In genomic region chr4:133885331-133885730, GRCm38 (mm10) we compare ENCODE assay signal across 11 mouse cellular contexts. TPM values are rescaled to one million over a fixed set of nuclear protein-coding genes. Genes with fewer than 3 reads are reported as not detected.
DNase-seq lines count a peak whose midpoint lies in the region; ATAC-seq lines count a peak whose summit lies in the region.
"Had no signal": no experiment of that assay in that cellular context is flagged by ENCODE, and none has a peak within 500 bp of the region (broad histone marks: within the 10 kb centered on the region; RNA-seq: fewer than 3 reads in every experiment).

No protein-coding gene starts in this region.

- H3K27ac ChIP-seq in heart, embryonic 14.5 days (replicated peaks in 1 of 2; ENCODE audit: control insufficient read depth in 1 of 2, insufficient read depth in 1 of 2, low read depth in 2 of 2, low read length in 2 of 2) = no peak overlapping the region; a peak in 1 of 4 replicates
- H3K27ac ChIP-seq in intestine, embryonic 15.5 days = peak overlapping the region; percentile 94
- H3K27ac ChIP-seq in stomach, embryonic 14.5 days (ENCODE audit: low read length) = peak overlapping the region; percentile 55; the same call in 1 of the 2 replicates
- H3K27ac ChIP-seq in forebrain, embryonic 14.5 days (ENCODE audit: low read depth, low read length) = no peak overlapping the region

- H3K4me1 ChIP-seq in heart, embryonic 14.5 days (ENCODE audit: control insufficient read depth in 2 of 2, insufficient read depth in 2 of 2, low read length in 2 of 2) = peaks cover 7 to 14% of the 10 kb centered on the region in 2 experiments; a peak in 3 of 4 replicates
- peaks cover 34% of the 10 kb centered on the region for H3K4me1 ChIP-seq in megakaryocyte, embryonic 14.5 days
- H3K4me1 ChIP-seq in intestine, embryonic 15.5 days (replicated peaks) = peaks cover 30% of the 10 kb centered on the region
- H3K4me1 ChIP-seq in stomach, embryonic 14.5 days (ENCODE audit: control insufficient read depth, insufficient read depth, low read length) = peaks cover 18% of the 10 kb centered on the region; the same call in 1 of the 2 replicates
- H3K4me1 ChIP-seq in forebrain, embryonic 14.5 days (ENCODE audit: control insufficient read depth, insufficient read depth, low read length) = no peaks in the 10 kb centered on the region

- H3K27me3 ChIP-seq in heart, embryonic 14.5 days (ENCODE audit: control insufficient read depth, insufficient read depth, low read length) = no peaks in the 10 kb centered on the region
- peaks cover 80% of the 10 kb centered on the region for H3K27me3 ChIP-seq in megakaryocyte, embryonic 14.5 days (replicated peaks)
- H3K27me3 ChIP-seq in intestine, embryonic 15.5 days (replicated peaks) = no peaks in the 10 kb centered on the region
- H3K27me3 ChIP-seq in stomach, embryonic 14.5 days (ENCODE audit: control insufficient read depth, insufficient read depth, low read length) = no peaks in the 10 kb centered on the region
- H3K27me3 ChIP-seq in forebrain, embryonic 14.5 days (replicated peaks; ENCODE audit: control insufficient read depth, insufficient read depth, low read length) = no peaks in the 10 kb centered on the region

- 0 out of 2 replicates have a peak, but pooled peaks cover 5% of the 10 kb centered on the region for H3K36me3 ChIP-seq in heart, embryonic 14.5 days (ENCODE audit: control insufficient read depth, insufficient read depth, low read length)
- H3K36me3 ChIP-seq in megakaryocyte, embryonic 14.5 days (replicated peaks; ENCODE audit: low read length) = no peaks in the 10 kb centered on the region
- peaks cover 6% of the 10 kb centered on the region; the same call in 1 of the 2 replicates for H3K36me3 ChIP-seq in intestine, embryonic 15.5 days
- peaks cover 5% of the 10 kb centered on the region for H3K36me3 ChIP-seq in stomach, embryonic 14.5 days (ENCODE audit: control insufficient read depth, insufficient read depth, low read length)
- no peaks in the 10 kb centered on the region for H3K36me3 ChIP-seq in forebrain, embryonic 14.5 days (ENCODE audit: control insufficient read depth, insufficient read depth, low read length)

- DNase-seq in heart, postnatal 25 days (ENCODE audit: low spot score) = no peak
- no peak for DNase-seq in urinary bladder, postnatal 36 days (ENCODE audit: low spot score in 2 of 2)
- no peak for DNase-seq in forebrain, embryonic 14.5 days (ENCODE audit: low spot score)
- DNase-seq: kidney, adult 8-10 months; thymus, postnatal 25 days had no signal

- H3K4me3 ChIP-seq in heart, embryonic 14.5 days (ENCODE audit: control insufficient read depth in 1 of 2, insufficient read depth in 1 of 2, low read depth in 1 of 2, low read length in 2 of 2) = no peak overlapping the region
- peak overlapping the region; percentile 25 for H3K4me3 ChIP-seq in megakaryocyte, embryonic 14.5 days (replicated peaks)
- peak overlapping the region; percentile 98 for H3K4me3 ChIP-seq in intestine, embryonic 15.5 days (replicated peaks)
- H3K4me3 ChIP-seq in stomach, embryonic 14.5 days (ENCODE audit: low read depth, low read length) = peak overlapping the region; percentile 82; the same call in 1 of the 2 replicates
- no peak overlapping the region for H3K4me3 ChIP-seq in forebrain, embryonic 14.5 days (ENCODE audit: low read depth, low read length)

- intact Hi-C loops in heart, postnatal 25 days (cut with DNase I) = no loop called here

- no peak overlapping the region for H3K9ac ChIP-seq in heart, embryonic 14.5 days (ENCODE audit: low read length)
- peak overlapping the region; percentile 90 for H3K9ac ChIP-seq in intestine, embryonic 15.5 days
- no peak overlapping the region for H3K9ac ChIP-seq in stomach, embryonic 14.5 days (replicated peaks; ENCODE audit: low read depth, low read length)
- H3K9ac ChIP-seq in forebrain, embryonic 14.5 days (ENCODE audit: low read length) = no peak overlapping the region

- H3K9me3 ChIP-seq in heart, embryonic 14.5 days (ENCODE audit: control insufficient read depth, low read length) = no peaks in the 10 kb centered on the region
- H3K9me3 ChIP-seq in megakaryocyte, embryonic 14.5 days = no peaks in the 10 kb centered on the region
- H3K9me3 ChIP-seq in intestine, embryonic 15.5 days = no peaks in the 10 kb centered on the region
- no peaks in the 10 kb centered on the region for H3K9me3 ChIP-seq in stomach, embryonic 14.5 days (ENCODE audit: control insufficient read depth, low read depth, low read length)
- H3K9me3 ChIP-seq in forebrain, embryonic 14.5 days (replicated peaks; ENCODE audit: control insufficient read depth, low read length) = no peaks in the 10 kb centered on the region

- ATAC-seq in heart, embryonic 14.5 days (ENCODE audit: insufficient number of reproducible peaks, insufficient read depth, low FRiP score, low read depth) = no peak
- no peak for ATAC-seq in megakaryocyte, adult 5-6 weeks (ENCODE audit: poor library complexity, severe bottlenecking)
- no peak for ATAC-seq in intestine, embryonic 15.5 days
- no peak for ATAC-seq in stomach, embryonic 14.5 days (ENCODE audit: insufficient number of reproducible peaks, insufficient read depth, low FRiP score, low read depth)
- no peak for ATAC-seq in forebrain, embryonic 14.5 days
- ATAC-seq: CD4-positive, CD25-positive, alpha-beta regulatory T cell, adult 4 months had no signal

- WGBS in heart, embryonic 14.5 days = 78% methylated on average over 4 of the region's 4 CpGs
- 68% methylated on average over 4 of the region's 4 CpGs for WGBS in intestine, embryonic 15.5 days
- WGBS in stomach, embryonic 14.5 days = 67% methylated on average over 4 of the region's 4 CpGs
- 81% methylated on average over 4 of the region's 4 CpGs for WGBS in forebrain, embryonic 14.5 days

- H3K4me2 ChIP-seq in heart, embryonic 14.5 days (ENCODE audit: low read length) = peak overlapping the region; percentile 99
- H3K4me2 ChIP-seq in intestine, embryonic 15.5 days (replicated peaks) = peak overlapping the region; percentile 91
- peak overlapping the region; percentile 80 for H3K4me2 ChIP-seq in stomach, embryonic 14.5 days (replicated peaks; ENCODE audit: low read depth, low read length)
- H3K4me2 ChIP-seq in forebrain, embryonic 14.5 days (ENCODE audit: low read length) = no peak overlapping the region

RNA-seq across cellular contexts. Expression of gene Rps6ka1, which starts 2.3 kb away (rescaled TPM):
- 15.9 and 16.9 TPM in 2 replicates for polyA plus RNA-seq in heart, embryonic 14.5 days (2014; fragmentation: Nextera tagmentation; extraction: Ambion mirVana)
- 1 to 10 TPM; 5.4 to 6.3 TPM for total RNA-seq in heart, postnatal 25 days (2021)
- 35.6 and 41.3 TPM in 2 replicates for polyA plus RNA-seq in megakaryocyte, embryonic 14.5 days (2012; ENCODE audit: insufficient read depth, low replicate concordance)
- total RNA-seq in megakaryocyte, adult 5-6 weeks (2015) = 109 and 112 TPM in 2 replicates
- total RNA-seq in megakaryocyte, adult 5-6 weeks (2017) = 156 and 160 TPM in 2 replicates
- 124 and 133 TPM in 2 replicates for polyA plus RNA-seq in intestine, embryonic 15.5 days (2015; fragmentation: Nextera tagmentation; extraction: Ambion mirVana)
- 58.8 and 60.1 TPM in 2 replicates for polyA plus RNA-seq in stomach, embryonic 14.5 days (2014; fragmentation: Nextera tagmentation; extraction: Ambion mirVana)
- 13.5 and 16.2 TPM in 2 replicates for polyA plus RNA-seq in forebrain, embryonic 14.5 days (2014; fragmentation: Nextera tagmentation; extraction: Ambion mirVana)

Comparison
In these comparisons a context has a peak if more than half of its experiments do, and no peak if none do; other contexts are left out.
1. H3K27ac ChIP-seq: peak in intestine, embryonic 15.5 days (single experiment) and stomach, embryonic 14.5 days (single experiment); none in heart, embryonic 14.5 days (0 of 2) and forebrain, embryonic 14.5 days (single experiment).
2. H3K4me3 ChIP-seq: peak in megakaryocyte, embryonic 14.5 days (single experiment), intestine, embryonic 15.5 days (single experiment) and stomach, embryonic 14.5 days (single experiment); none in heart, embryonic 14.5 days (0 of 2) and forebrain, embryonic 14.5 days (single experiment).